In the genomic region with DNA sequence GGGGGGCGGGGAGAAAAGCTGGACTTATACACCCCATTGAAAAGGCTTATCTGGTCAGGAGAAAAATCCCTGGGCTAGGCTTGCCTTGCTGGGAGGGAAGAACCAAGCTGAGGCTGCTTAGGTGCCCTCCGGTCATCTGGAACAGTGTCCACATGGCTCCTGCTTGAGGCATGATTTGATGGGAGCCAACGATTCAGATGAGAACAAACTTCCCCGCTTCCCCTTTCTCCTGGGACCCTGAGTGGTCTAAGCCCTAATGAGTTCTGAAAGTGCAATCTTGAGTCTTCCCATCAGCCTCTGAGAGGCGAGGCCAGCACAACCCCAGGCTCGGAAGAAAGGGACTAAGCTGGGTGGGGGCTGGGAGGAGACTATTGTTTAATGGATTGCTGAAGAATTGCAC, we compare ENCODE assay signal across 9 mouse cellular contexts.
DNase-seq lines count a peak whose midpoint lies in the region; ATAC-seq and TF ChIP-seq lines count a peak whose summit lies in the region.
"Had no signal": no experiment of that assay in that cellular context is flagged by ENCODE, and none has a peak within 500 bp of the region (broad histone marks: within the 10 kb centered on the region; RNA-seq: fewer than 3 reads in every experiment).

No protein-coding gene starts in this region.

- no peak overlapping the region for H3K9ac ChIP-seq in ES-Bruce4 (ENCODE audit: low read depth, poor library complexity, severe bottlenecking)
- peak overlapping the region; percentile 9; the same call in 1 of the 2 replicates for H3K9ac ChIP-seq in embryonic facial prominence, embryonic 15.5 days
- H3K9ac ChIP-seq in intestine, embryonic 14.5 days (ENCODE audit: low read length): peak overlapping the region; percentile 37
- H3K9ac ChIP-seq in midbrain, embryonic 15.5 days: peak overlapping the region; percentile 41

- no peaks in the 10 kb centered on the region for H3K27me3 ChIP-seq in ES-Bruce4 (ENCODE audit: control insufficient read depth, insufficient read depth, low read length, poor library complexity, severe bottlenecking)
- H3K27me3 ChIP-seq in embryonic facial prominence, embryonic 15.5 days: no peaks in the 10 kb centered on the region
- H3K27me3 ChIP-seq in intestine, embryonic 14.5 days (replicated peaks; ENCODE audit: control insufficient read depth, insufficient read depth, low read length): no peaks in the 10 kb centered on the region
- H3K27me3 ChIP-seq in midbrain, embryonic 15.5 days (replicated peaks): no peaks in the 10 kb centered on the region

- no peaks in the 10 kb centered on the region for H3K36me3 ChIP-seq in ES-Bruce4 (ENCODE audit: control insufficient read depth, insufficient read depth, low read length, poor library complexity, severe bottlenecking)
- H3K36me3 ChIP-seq in embryonic facial prominence, embryonic 15.5 days: no peaks in the 10 kb centered on the region
- H3K36me3 ChIP-seq in intestine, embryonic 14.5 days (ENCODE audit: control insufficient read depth, insufficient read depth, low read length): no peaks in the 10 kb centered on the region
- no peaks in the 10 kb centered on the region for H3K36me3 ChIP-seq in midbrain, embryonic 15.5 days (replicated peaks)

- no peak for TF ChIP-seq POLR2A in ES-Bruce4 (IDR thresholded peaks at IDR 0.05; ENCODE audit: insufficient read depth, low read length)

- ATAC-seq in embryonic facial prominence, embryonic 15.5 days (ENCODE audit: insufficient number of reproducible peaks, low FRiP score, low TSS enrichment, low read depth): no peak; the same call in 1 of the 2 replicates
- peak; percentile 34 for ATAC-seq in intestine, embryonic 14.5 days (replicated peaks; ENCODE audit: low FRiP score, low TSS enrichment, low read depth)
- peak; percentile 84 for ATAC-seq in midbrain, embryonic 15.5 days (replicated peaks)

- peak overlapping the region; percentile 24 for H3K4me3 ChIP-seq in ES-Bruce4 (ENCODE audit: low read depth, low read length)
- H3K4me3 ChIP-seq in embryonic facial prominence, embryonic 15.5 days (replicated peaks): peak overlapping the region; percentile 43
- H3K4me3 ChIP-seq in intestine, embryonic 14.5 days (ENCODE audit: low read depth, low read length): peak overlapping the region; percentile 31
- H3K4me3 ChIP-seq in midbrain, embryonic 15.5 days: peak overlapping the region; percentile 36
- H3K4me3 ChIP-seq: erythroblast, embryonic 14.5 days had no signal

- peak overlapping the region; percentile 54 for H3K4me2 ChIP-seq in embryonic facial prominence, embryonic 15.5 days (replicated peaks)
- H3K4me2 ChIP-seq in intestine, embryonic 14.5 days (ENCODE audit: low read length): peak overlapping the region; percentile 61
- H3K4me2 ChIP-seq in midbrain, embryonic 15.5 days: peak overlapping the region; percentile 62

- peaks cover 4% of the 10 kb centered on the region; the same call in 1 of the 2 replicates for H3K9me3 ChIP-seq in ES-Bruce4 (replicated peaks; ENCODE audit: control insufficient read depth, insufficient read depth, low read length, poor library complexity, severe bottlenecking)
- H3K9me3 ChIP-seq in embryonic facial prominence, embryonic 15.5 days (replicated peaks): no peaks in the 10 kb centered on the region
- H3K9me3 ChIP-seq in intestine, embryonic 14.5 days (ENCODE audit: control insufficient read depth, low read length): no peaks in the 10 kb centered on the region
- H3K9me3 ChIP-seq in midbrain, embryonic 15.5 days: no peaks in the 10 kb centered on the region

- 1% methylated on average over 5 of the region's 6 CpGs for WGBS in embryonic facial prominence, embryonic 15.5 days
- 1% methylated on average over 5 of the region's 6 CpGs for WGBS in intestine, embryonic 14.5 days
- 0% methylated on average over 5 of the region's 6 CpGs for WGBS in midbrain, embryonic 15.5 days

- peak; percentile 7 for DNase-seq in gastrocnemius, postnatal 14 days
- DNase-seq in gastrocnemius, postnatal 4 days (ENCODE audit: low spot score in 2 of 2): no peak
- peak; percentile 70 for DNase-seq in intestine, embryonic 14.5 days (ENCODE audit: low spot score)
- DNase-seq in spleen, adult 18-20 months: no peak
- no peak for DNase-seq in gastrocnemius, adult 8-10 months (ENCODE audit: low spot score in 2 of 2)

- H3K27ac ChIP-seq in ES-Bruce4 (ENCODE audit: insufficient read depth, low read length): 0 out of 2 replicates have a peak overlapping the region, but pooled peaks have one; percentile 18
- H3K27ac ChIP-seq in embryonic facial prominence, embryonic 15.5 days (replicated peaks): peak overlapping the region; percentile 65; the same call in 1 of the 2 replicates
- peak overlapping the region; percentile 29; the same call in 1 of the 2 replicates for H3K27ac ChIP-seq in intestine, embryonic 14.5 days (ENCODE audit: low read depth)
- H3K27ac ChIP-seq in midbrain, embryonic 15.5 days: peak overlapping the region; percentile 93

- TF ChIP-seq EP300 in ES-Bruce4 (IDR thresholded peaks at IDR 0.05; ENCODE audit: insufficient read depth, low read depth, low read length): 0 out of 2 replicates have a peak, but pooled peaks have one; percentile 8

- intact Hi-C loops in gastrocnemius, postnatal 14 days (cut with DNase I; ENCODE audit: low total_unique reads): no loop called here

- no peaks in the 10 kb centered on the region for H3K4me1 ChIP-seq in ES-Bruce4 (ENCODE audit: control insufficient read depth, insufficient read depth, low read length)
- peaks cover 12% of the 10 kb centered on the region for H3K4me1 ChIP-seq in embryonic facial prominence, embryonic 15.5 days
- H3K4me1 ChIP-seq in intestine, embryonic 14.5 days (replicated peaks; ENCODE audit: control insufficient read depth, insufficient read depth, low read length): peaks cover 20% of the 10 kb centered on the region
- peaks cover 21% of the 10 kb centered on the region for H3K4me1 ChIP-seq in midbrain, embryonic 15.5 days

- TF ChIP-seq CTCF in ES-Bruce4 (IDR thresholded peaks at IDR 0.05; ENCODE audit: low read depth, low read length): no peak

Comparison
In these comparisons a context has a peak if more than half of its experiments do, and no peak if none do; other contexts are left out.
1. DNase-seq: peak in gastrocnemius, postnatal 14 days (single experiment) and intestine, embryonic 14.5 days (single experiment); none in gastrocnemius, postnatal 4 days (0 of 2), spleen, adult 18-20 months (0 of 2) and gastrocnemius, adult 8-10 months (0 of 2).
2. H3K27ac ChIP-seq: peak in every context shown above with its lines; median percentile 93 in midbrain, embryonic 15.5 days; 65 in embryonic facial prominence, embryonic 15.5 days; 29 in intestine, embryonic 14.5 days; 18 in ES-Bruce4.
3. Peak in every context shown above with its lines, with median percentiles within 50 percentile points of each other: H3K4me3 ChIP-seq and H3K4me2 ChIP-seq.